Mouse (Mus musculus): ENCODE data around the gene Ssx2ip.

The Ssx2ip gene

GRCm38 (mm10) chr3:146435533-146435932 is 31.1 kb downstream of the Ssx2ip start:
- DNase-seq (ENCODE audit: low spot score) = no peak

- no peak for DNase-seq (ENCODE audit: low spot score)
These were observed 31.7 kb downstream of the Ssx2ip start for GRCm38 (mm10) chr3:146436114-146436513.

GRCm38 (mm10) chr3:146440011-146440410 is 35.6 kb downstream of the Ssx2ip start:
- DNase-seq (ENCODE audit: low spot score) = no peak

- no peak for DNase-seq (ENCODE audit: low spot score)
These were observed 36.0 kb downstream of the Ssx2ip start for GRCm38 (mm10) chr3:146440422-146440821.

GRCm38 (mm10) chr3:146442484-146442883 is 38.0 kb downstream of the Ssx2ip start:
- DNase-seq (ENCODE audit: low spot score) = no peak

- no peak for DNase-seq (ENCODE audit: low spot score)
These were observed 38.5 kb downstream of the Ssx2ip start for GRCm38 (mm10) chr3:146442936-146443335.

- DNase-seq (ENCODE audit: low spot score) = no peak
These were observed 38.9 kb downstream of the Ssx2ip start for GRCm38 (mm10) chr3:146443380-146443779.

GRCm38 (mm10) chr3:146444880-146445279 is 40.4 kb downstream of the Ssx2ip start:
- DNase-seq (ENCODE audit: low spot score) = no peak

- no peak for DNase-seq (ENCODE audit: low spot score)
These were observed 42.7 kb downstream of the Ssx2ip start for GRCm38 (mm10) chr3:146447156-146447555.

- no peak for DNase-seq (ENCODE audit: low spot score)
These were observed 43.2 kb downstream of the Ssx2ip start for GRCm38 (mm10) chr3:146447598-146447997.

GRCm38 (mm10) chr3:146448372-146448771 is 43.9 kb downstream of the Ssx2ip start:
- DNase-seq (ENCODE audit: low spot score) = no peak

GRCm38 (mm10) chr3:146448969-146449368 is 44.5 kb downstream of the Ssx2ip start:
- DNase-seq (ENCODE audit: low spot score) = no peak

- DNase-seq (ENCODE audit: low spot score) = no peak
These were observed 45.4 kb downstream of the Ssx2ip start, which contains the start of gene Ctbs for GRCm38 (mm10) chr3:146449745-146450250. TSS of gene Ctbs (plus strand) at chr3:146449795.

- DNase-seq (ENCODE audit: low spot score) = peak; percentile 85
These were observed 46.0 kb downstream of the Ssx2ip start for GRCm38 (mm10) chr3:146450371-146450841.

GRCm38 (mm10) chr3:146451375-146451774 is 46.9 kb downstream of the Ssx2ip start:
- no peak for DNase-seq (ENCODE audit: low spot score)

- DNase-seq (ENCODE audit: low spot score) = no peak
These were observed 58.5 kb downstream of the Ssx2ip start for GRCm38 (mm10) chr3:146462939-146463338.

- DNase-seq (ENCODE audit: low spot score) = no peak
These were observed 64.8 kb downstream of the Ssx2ip start for GRCm38 (mm10) chr3:146469226-146469625.

- DNase-seq (ENCODE audit: low spot score) = no peak
These were observed 68.2 kb downstream of the Ssx2ip start for GRCm38 (mm10) chr3:146472657-146473056.

GRCm38 (mm10) chr3:146473741-146474140 is 69.3 kb downstream of the Ssx2ip start:
- no peak for DNase-seq (ENCODE audit: low spot score)

- DNase-seq (ENCODE audit: low spot score) = no peak
These were observed 70.0 kb downstream of the Ssx2ip start for GRCm38 (mm10) chr3:146474428-146474827.

- DNase-seq (ENCODE audit: low spot score) = no peak
These were observed 77.6 kb downstream of the Ssx2ip start for GRCm38 (mm10) chr3:146482044-146482443.

GRCm38 (mm10) chr3:146486464-146486863 is 82.0 kb downstream of the Ssx2ip start:
- no peak for DNase-seq (ENCODE audit: low spot score)

All from spleen, adult 12 weeks (tissue).